Mouse (Mus musculus): Measurements from ENCODE around the gene Ets2.

DNA sequence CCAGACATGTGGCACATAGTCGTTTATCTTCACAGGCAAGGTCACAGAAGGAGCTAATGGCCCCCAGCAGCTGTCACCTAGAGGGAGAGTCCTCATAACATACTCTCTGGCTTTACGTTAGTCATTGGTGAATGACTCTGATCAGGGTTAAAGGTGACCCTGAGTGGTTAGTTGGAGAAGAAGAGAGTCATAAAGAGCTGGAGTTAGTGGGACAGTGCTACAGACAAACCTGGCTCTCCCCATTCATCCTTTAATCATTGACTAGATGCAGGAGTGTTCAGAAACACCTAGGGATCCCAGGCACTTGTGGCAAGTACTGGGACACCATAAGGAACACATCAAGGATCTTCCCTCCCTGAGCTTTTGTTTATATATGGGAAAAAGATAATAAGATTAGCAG lies 16.1 kb upstream of the Ets2 start:
- TF ChIP-seq POLR2A (IDR thresholded peaks at IDR 0.05; ENCODE audit: borderline replicate concordance, extremely low read depth, low read depth, low read length) (no peak), CTCF (IDR thresholded peaks at IDR 0.05; ENCODE audit: insufficient read depth, low read length) (no peak)

All from lung, adult 2 months (tissue).